Mouse (Mus musculus) heart, embryonic 14.5 days (tissue): Measurements from ENCODE around the gene Exoc3l. TPM values are rescaled to one million over a fixed set of nuclear protein-coding genes. Genes with fewer than 3 reads are reported as not detected.

Experiments used
- ATAC-seq: fragments of 200-750 bp; cut with Nextera tagmentation; 2 replicates; pipeline ENCODE4 v1.8.0; 2017; ENCODE audit warnings: low read depth, moderate TSS enrichment; ENCODE audit not compliant: insufficient number of reproducible peaks, insufficient read depth, low FRiP score
- H3K27ac ChIP-seq, 2 experiments: fragments of 200-500 bp in 1 of 2; fragments of 300-500 bp in 1 of 2; sonication (generic) in 1 of 2; replicated peaks in 1 of 2; 2 replicates each; pipeline ENCODE4 v1.5.1; 2012 to 2014; ENCODE audit warnings: low read depth in 2 of 2, low read length in 2 of 2, control low read depth in 1 of 2, mild to moderate bottlenecking in 1 of 2, mixed read lengths in 1 of 2; ENCODE audit not compliant: control insufficient read depth in 1 of 2, insufficient read depth in 1 of 2
- H3K27me3 ChIP-seq: fragments of 300-500 bp; sonication (generic); 2 replicates; pipeline ENCODE4 v1.6.1; 2014; ENCODE audit warnings: mild to moderate bottlenecking, low read length, control low read depth; ENCODE audit not compliant: control insufficient read depth, insufficient read depth
- H3K36me3 ChIP-seq: fragments of 300-500 bp; sonication (generic); 2 replicates; pipeline ENCODE4 v1.6.1; 2014; ENCODE audit warnings: mild to moderate bottlenecking, control low read depth, low read length, mixed read lengths; ENCODE audit not compliant: control insufficient read depth, insufficient read depth
- H3K4me1 ChIP-seq, 2 experiments: fragments of 200-500 bp in 1 of 2; fragments of 300-500 bp in 1 of 2; sonication (generic) in 1 of 2; 2 replicates each; pipeline ENCODE4 v1.6.1; 2012 to 2014; ENCODE audit warnings: low read length in 2 of 2, control low read depth in 1 of 2, mixed read lengths in 1 of 2; ENCODE audit not compliant: control insufficient read depth in 2 of 2, insufficient read depth in 2 of 2
- H3K4me2 ChIP-seq: fragments of 300-500 bp; sonication (generic); 2 replicates; pipeline ENCODE4 v1.6.1; 2014; ENCODE audit warnings: mild to moderate bottlenecking, low read length
- H3K4me3 ChIP-seq, 2 experiments: fragments of 200-500 bp in 1 of 2; fragments of 300-500 bp in 1 of 2; sonication (generic) in 1 of 2; 2 replicates each; pipeline ENCODE4 v1.5.1; 2012 to 2014; ENCODE audit warnings: low read length in 2 of 2, mild to moderate bottlenecking in 2 of 2, control low read depth in 1 of 2, low read depth in 1 of 2, moderate library complexity in 1 of 2; ENCODE audit not compliant: control insufficient read depth in 1 of 2, insufficient read depth in 1 of 2
- H3K9ac ChIP-seq: fragments of 300-500 bp; sonication (generic); 2 replicates; pipeline ENCODE4 v1.6.1; 2014; ENCODE audit warnings: mild to moderate bottlenecking, low read length
- H3K9me3 ChIP-seq: fragments of 300-500 bp; sonication (generic); 2 replicates; pipeline ENCODE4 v1.6.1; 2016; ENCODE audit warnings: low read length, control low read depth; ENCODE audit not compliant: control insufficient read depth
- WGBS: fragments of 180-500 bp; shearing (Covaris S2); extraction: QIAGEN DNeasy Blood & Tissue Kit; methylation state at CpG from one replicate; pipeline ENCODE4 v1.1.7; 2014; 5-methylcytosine and 5-hydroxymethylcytosine counted together
- polyA plus RNA-seq: library from polyadenylated mRNA; unstranded; fragments of >200 nt; fragmentation: Nextera tagmentation; extraction: Ambion mirVana; gene quantifications from 2 replicates; pipeline ENCODE4 v1.2.1, GENCODE M21; 2014

Gene Exoc3l
- polyA plus RNA-seq, 1 experiment from 2014 or later, result 14.7 TPM

DNA sequence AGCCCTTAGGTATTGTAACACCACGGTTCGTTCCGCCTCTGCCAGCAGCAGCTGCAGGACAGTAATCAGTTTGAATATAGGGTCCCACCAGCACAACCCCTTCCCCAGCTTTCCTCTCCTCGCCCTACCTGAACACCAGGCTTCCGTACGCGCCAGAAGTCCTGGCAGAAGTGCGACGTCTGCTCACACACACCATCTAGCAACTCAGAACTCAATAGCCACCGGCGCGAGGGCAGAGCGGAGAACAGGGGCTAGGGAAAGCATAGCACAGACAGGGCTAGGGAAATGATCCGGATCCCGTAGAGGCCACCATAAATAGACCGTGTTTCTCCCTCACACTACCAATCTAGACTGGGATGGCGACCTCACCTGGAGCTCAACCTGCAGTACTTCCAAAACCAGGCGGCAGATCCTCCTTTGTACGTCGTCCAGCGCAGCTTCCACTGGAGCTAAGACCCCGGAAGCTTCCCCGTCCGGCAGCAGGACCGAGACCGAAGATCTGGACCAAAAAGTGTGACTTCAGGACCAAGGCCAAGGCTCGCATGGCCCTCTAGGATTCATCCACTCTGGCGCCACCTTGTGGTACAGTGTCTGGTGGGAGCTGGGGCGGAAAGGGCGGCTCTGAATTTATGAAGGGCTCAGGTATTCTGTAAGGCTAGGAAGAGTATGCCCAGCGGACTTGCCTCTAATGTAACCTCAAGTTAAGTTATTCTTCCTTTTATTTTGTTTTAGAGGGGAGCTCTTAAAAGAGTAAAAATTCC lies 5.2 kb downstream of the Exoc3l start:
- no peaks in the 10 kb centered on the region for H3K9me3 ChIP-seq
- peaks cover 8% of the 10 kb centered on the region for H3K27me3 ChIP-seq

DNA sequence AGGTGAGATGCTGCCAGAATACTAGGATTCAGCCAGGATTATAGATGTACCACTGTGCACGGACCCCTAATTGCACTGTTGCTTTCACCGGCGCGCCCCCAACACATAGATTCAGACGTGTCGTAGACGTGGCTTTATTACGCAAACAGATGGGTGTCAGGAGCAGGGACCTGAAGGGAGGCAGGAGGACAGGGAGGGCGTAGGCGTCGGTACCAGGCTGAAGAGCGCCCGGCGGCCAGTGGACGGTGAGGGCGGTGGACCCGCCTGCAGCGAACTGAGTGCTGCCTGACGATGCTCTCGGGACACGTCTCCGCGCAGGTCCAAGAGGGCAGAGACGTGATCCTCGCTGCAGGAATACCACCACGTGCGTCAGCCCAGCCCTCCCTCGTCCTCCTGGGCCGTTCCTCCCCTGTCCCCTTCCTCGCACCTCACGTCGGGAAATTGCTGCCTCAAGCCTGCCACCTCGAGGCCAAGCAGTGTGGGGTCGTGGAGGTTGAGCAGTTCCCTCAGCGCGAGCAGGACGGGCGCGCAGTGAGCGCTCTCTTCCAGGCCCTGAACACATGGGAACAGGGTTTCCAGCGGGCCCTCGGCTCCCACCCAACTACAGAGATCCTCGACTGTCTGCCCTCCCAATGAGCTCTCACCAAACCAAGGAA lies 6.0 kb downstream of the Exoc3l start, which contains the start of gene 4931428F04Rik:
4931428F04Rik (minus strand) TSS at position 60 of the 656 bp plus-strand sequence.
- Histone ChIP-seq H3K9ac (peak within 1 kb of the TSS; percentile 66), H3K27me3 (peaks cover 8% of the 10 kb centered on the region)

More for the DNA sequence above, 5.2 kb downstream of the Exoc3l start:
- Histone ChIP-seq H3K4me1 (peaks cover 6 to 8% of the 10 kb centered on the region in 2 experiments), H3K9ac (no peak overlapping the region), H3K4me3 (peak overlapping the region in 1 of 2 experiments; percentile 53; a peak in 1 of 4 replicates), H3K27ac (no peak overlapping the region), H3K36me3 (no peaks in the 10 kb centered on the region), H3K4me2 (peak overlapping the region; percentile 84)
- ATAC-seq, result no peak
- WGBS, result 8% methylated on average over 31 of the region's 31 CpGs

DNA sequence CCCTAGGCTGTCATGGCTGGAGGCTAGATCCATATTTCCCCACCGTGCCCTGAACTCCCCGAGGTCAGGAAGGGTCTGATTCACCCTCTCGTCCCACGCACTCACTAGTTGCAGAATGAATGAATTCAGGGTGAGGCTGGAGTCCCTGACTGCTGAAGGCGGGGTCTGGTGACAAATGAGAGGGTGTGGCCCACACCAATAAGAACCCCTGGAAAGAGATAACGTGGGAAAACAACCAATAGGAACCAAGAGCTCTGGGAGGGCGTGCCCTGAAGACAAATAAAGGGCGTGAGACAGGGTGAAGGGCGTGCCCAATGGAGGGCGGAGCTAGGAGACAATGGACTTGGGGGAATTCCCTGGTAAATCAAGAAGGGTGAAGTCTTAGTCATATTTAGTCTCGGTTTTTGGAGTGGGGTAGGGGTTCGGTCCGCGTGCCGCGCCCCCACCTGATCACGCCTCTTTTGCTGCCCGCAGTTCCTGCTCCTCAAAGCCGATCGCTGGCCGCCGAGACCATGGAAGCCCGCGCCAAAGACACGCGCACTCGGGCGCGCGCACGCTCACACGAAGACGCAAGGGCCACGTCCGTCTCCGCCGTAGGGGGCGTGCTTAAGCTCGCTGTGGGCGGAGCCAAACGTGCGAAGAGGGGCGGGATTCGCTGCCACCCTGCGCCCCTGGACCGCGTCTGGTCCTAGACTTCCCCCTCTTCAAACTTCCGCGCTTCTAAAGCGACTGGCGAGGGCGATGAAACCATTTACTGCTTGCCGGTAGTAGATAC lies 6.8 kb downstream of the Exoc3l start:
- peak; percentile 86 for ATAC-seq
- peaks cover 8% of the 10 kb centered on the region for H3K27me3 ChIP-seq
- WGBS, result 1% methylated on average over 53 of the region's 53 CpGs
- 0 out of 2 replicates have a peak, but pooled peaks cover 5% of the 10 kb centered on the region for H3K36me3 ChIP-seq
- peak overlapping the region; percentile 45 to 67; a peak in 2 of 4 replicates for H3K27ac ChIP-seq
- peak overlapping the region; percentile 66 for H3K9ac ChIP-seq
- peak overlapping the region; percentile 53 to 61 for H3K4me3 ChIP-seq
- peak overlapping the region; percentile 84 for H3K4me2 ChIP-seq
- no peaks in the 10 kb centered on the region for H3K9me3 ChIP-seq
- H3K4me1 ChIP-seq, result peaks cover 6 to 8% of the 10 kb centered on the region in 2 experiments

More for the DNA sequence above, 6.0 kb downstream of the Exoc3l start, which contains the start of gene 4931428F04Rik:
- 4% methylated on average over 43 of the region's 43 CpGs for WGBS
- H3K9me3 ChIP-seq, result no peaks in the 10 kb centered on the region
- peak within 1 kb of the TSS; percentile 45 to 67; a peak in 2 of 4 replicates for H3K27ac ChIP-seq
- peak within 1 kb of the TSS; percentile 53 to 61 for H3K4me3 ChIP-seq
- H3K4me2 ChIP-seq, result peak within 1 kb of the TSS; percentile 84
- 0 out of 2 replicates have a peak, but pooled peaks cover under 1% of the 10 kb centered on the region for H3K36me3 ChIP-seq
- peak; percentile 5 for ATAC-seq
- H3K4me1 ChIP-seq, result peaks cover 6 to 8% of the 10 kb centered on the region in 2 experiments

DNA sequence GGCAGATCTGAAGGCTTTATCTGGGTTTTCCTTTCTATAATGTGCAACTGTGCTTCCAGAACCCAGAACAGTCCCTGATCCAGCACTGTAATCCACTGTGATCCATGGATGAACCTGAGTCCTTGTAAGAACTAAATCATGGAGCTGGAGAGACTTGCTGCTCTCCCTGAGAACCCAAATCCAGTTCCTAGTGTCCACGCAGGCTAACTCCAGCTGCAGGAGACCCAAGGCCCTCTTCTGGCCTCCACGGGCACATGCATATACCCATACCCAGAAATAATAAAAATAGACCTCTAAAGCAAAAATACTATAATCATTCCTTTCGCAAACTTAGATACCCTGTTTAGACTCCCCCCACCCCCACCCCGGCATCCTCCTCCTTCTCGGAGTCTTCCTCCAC lies 7.7 kb downstream of the Exoc3l start:
- Histone ChIP-seq H3K36me3 (0 out of 2 replicates have a peak, but pooled peaks cover 5% of the 10 kb centered on the region), H3K27me3 (peaks cover 8% of the 10 kb centered on the region), H3K4me1 (peaks cover 6 to 8% of the 10 kb centered on the region in 2 experiments), H3K9me3 (no peaks in the 10 kb centered on the region), H3K4me2 (no peak overlapping the region), H3K4me3 (peak overlapping the region in 1 of 2 experiments; percentile 53; a peak in 1 of 4 replicates), H3K9ac (no peak overlapping the region), H3K27ac (no peak overlapping the region)
- WGBS, result 83% methylated on average over 5 of the region's 5 CpGs
- ATAC-seq, result no peak

DNA sequence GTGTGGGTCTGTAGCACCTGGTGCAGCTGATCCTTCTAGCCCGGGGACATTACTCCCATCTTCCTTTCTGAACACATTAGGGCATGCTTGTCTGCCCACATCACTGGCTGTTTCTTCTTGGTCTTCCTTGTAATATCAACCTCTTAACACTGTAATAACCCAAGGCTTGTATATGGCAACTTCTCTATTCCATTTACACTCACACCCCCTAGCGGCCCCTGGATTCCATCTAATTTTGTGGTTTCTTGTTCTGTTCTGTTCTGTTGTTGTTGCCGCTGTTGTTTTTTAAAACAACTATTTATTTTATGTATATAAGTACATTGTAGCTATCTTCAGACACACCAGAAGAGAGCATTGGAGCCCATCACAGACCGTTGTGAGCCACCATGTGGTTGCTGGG lies 9.0 kb downstream of the Exoc3l start:
- no peak for ATAC-seq
- H3K27me3 ChIP-seq, result peaks cover 8% of the 10 kb centered on the region

DNA sequence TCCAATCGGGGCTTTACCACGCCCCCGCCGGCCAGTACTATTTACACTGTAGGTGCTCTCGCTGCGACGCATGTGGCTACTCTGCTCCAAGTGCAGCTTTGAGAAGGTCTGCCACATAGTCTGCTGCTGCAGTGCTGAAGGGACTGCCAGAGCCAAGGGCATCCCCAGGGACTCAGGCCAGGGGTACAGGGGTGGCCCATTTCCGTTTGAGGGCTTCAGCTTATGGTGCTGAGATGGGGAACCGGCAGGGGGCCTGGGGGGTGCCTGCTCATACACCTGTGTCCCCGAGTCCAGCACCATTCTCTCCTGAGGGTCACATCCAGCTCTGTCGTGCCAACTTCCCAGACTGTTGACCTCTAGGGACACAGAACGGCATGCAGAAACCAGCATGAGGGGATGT lies 10.4 kb downstream of the Exoc3l start:
- Histone ChIP-seq H3K9me3 (no peaks in the 10 kb centered on the region), H3K27ac (no peak overlapping the region), H3K27me3 (peaks cover 7% of the 10 kb centered on the region), H3K4me2 (no peak overlapping the region), H3K9ac (no peak overlapping the region), H3K36me3 (0 out of 2 replicates have a peak, but pooled peaks cover 5% of the 10 kb centered on the region), H3K4me1 (peaks cover 6 to 8% of the 10 kb centered on the region in 2 experiments), H3K4me3 (no peak overlapping the region)
- no peak for ATAC-seq
- WGBS, result 40% methylated on average over 12 of the region's 12 CpGs

More for the DNA sequence above, 9.0 kb downstream of the Exoc3l start:
- H3K36me3 ChIP-seq, result 0 out of 2 replicates have a peak, but pooled peaks cover 5% of the 10 kb centered on the region
- WGBS, result 85% methylated on average over 4 of the region's 4 CpGs
- no peak overlapping the region for H3K9ac ChIP-seq
- no peak overlapping the region for H3K4me2 ChIP-seq
- H3K4me3 ChIP-seq, result no peak overlapping the region
- no peaks in the 10 kb centered on the region for H3K9me3 ChIP-seq
- H3K4me1 ChIP-seq, result peaks cover 6 to 8% of the 10 kb centered on the region in 2 experiments
- H3K27ac ChIP-seq, result no peak overlapping the region

DNA sequence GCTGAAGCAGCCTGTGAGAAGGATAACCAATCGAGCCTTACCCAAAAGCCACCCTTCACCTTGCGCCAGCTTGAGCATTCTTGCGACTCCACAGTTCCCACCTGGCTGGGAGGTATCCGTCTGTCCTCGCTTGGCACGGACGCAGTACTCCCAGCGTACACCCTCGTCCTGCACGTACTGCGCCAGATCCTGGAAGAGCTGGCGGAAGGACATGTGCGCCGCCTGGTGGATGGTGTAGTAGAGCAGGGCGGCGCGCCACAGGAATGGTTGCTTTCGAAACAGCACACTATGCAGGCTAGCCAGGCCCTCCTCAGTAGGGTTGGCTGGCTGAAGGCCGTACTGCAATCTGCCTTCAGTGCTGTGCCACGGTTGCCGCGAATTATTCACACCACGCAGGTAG lies 12.8 kb downstream of the Exoc3l start:
- Histone ChIP-seq H3K9me3 (no peaks in the 10 kb centered on the region), H3K4me3 (no peak overlapping the region), H3K9ac (no peak overlapping the region), H3K4me2 (0 out of 2 replicates have a peak overlapping the region, but pooled peaks have one; percentile 4), H3K27me3 (peaks cover 20% of the 10 kb centered on the region), H3K4me1 (peaks cover 5 to 8% of the 10 kb centered on the region in 2 experiments; a peak in 2 of 4 replicates), H3K36me3 (0 out of 2 replicates have a peak, but pooled peaks cover 5% of the 10 kb centered on the region), H3K27ac (no peak overlapping the region)
- WGBS, result 30% methylated on average over 23 of the region's 23 CpGs
- peak; percentile 15; the same call in 1 of the 2 replicates for ATAC-seq
